Mouse (Mus musculus): ENCODE measurements at regions not wholly inside any gene's neighbourhood (a gene's known extent, or its start where the extent isn't known, plus 50 kb on each side); places are given as distances from the start of the nearest gene placed in this dataset.

DNA sequence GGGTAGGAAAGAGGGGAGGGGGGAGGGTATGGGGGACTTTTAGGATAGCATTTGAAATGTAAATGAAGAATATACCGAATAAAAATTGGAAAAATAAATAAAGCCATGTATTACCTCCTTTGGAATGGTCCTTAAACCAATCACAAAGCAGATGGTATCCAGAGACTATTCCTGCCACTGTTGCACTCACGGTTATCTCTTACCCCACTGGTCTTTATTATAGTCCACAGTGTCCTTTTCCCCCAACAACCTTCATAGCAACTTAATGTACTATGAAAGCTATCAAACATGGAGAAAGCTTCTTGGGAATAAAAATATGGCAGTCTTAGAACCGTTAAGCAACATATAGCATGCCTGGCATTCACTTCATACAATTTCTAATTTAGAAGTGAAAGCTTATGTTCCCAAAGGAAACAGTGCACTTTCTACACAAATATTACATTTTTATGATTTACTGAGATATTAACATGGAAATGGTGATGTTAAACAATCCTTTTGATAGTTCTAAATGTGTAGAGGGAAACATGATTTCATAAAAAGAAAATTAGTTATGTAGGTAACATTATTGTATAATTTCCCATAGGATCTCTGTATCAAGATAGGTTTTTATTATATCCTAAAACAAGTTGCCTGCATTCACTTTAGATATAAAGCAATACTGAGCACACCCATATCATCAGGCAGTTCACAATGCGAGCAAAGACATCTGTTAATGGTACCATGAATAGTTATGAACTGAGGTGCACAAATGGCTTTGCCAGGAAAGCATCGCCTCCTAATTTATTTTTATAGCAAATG lies 79.5 kb upstream of the Tram1l1 start:
- H3K27me3 ChIP-seq (replicated peaks): no peaks in the 10 kb centered on the region
- H3K4me3 ChIP-seq (replicated peaks in 1 of 3; ENCODE audit: low read depth in 2 of 3, low read length in 2 of 3, poor library complexity in 1 of 3): no peak overlapping the region
- H3K9ac ChIP-seq (ENCODE audit: insufficient read depth, low read depth): no peak overlapping the region
- in situ Hi-C loops (cut with MboI; ENCODE audit: low pct_ligation_motif_present, low pct_unique_long_range_greater_than_20kb, low sequenced_read_pairs) (no loop called here), dilution Hi-C loops (cut with MboI; ENCODE audit: extremely low pct_ligation_motif_present, extremely low pct_unique_long_range_greater_than_20kb, low sequenced_read_pairs) (no loop called here)
- no peaks in the 10 kb centered on the region for H3K36me3 ChIP-seq (replicated peaks in 1 of 2; ENCODE audit: control insufficient read depth in 1 of 2, insufficient read depth in 1 of 2, low read length in 1 of 2)
- peaks cover 5% of the 10 kb centered on the region for H3K9me3 ChIP-seq (replicated peaks; ENCODE audit: low read length)
- no peaks in the 10 kb centered on the region for H3K4me1 ChIP-seq (ENCODE audit: control insufficient read depth in 1 of 2, insufficient read depth in 2 of 2)
- DNase-seq (ENCODE audit: extremely low read depth): no peak
- no peaks in the 10 kb centered on the region for H3K79me2 ChIP-seq (replicated peaks; ENCODE audit: control insufficient read depth, extremely low read depth, insufficient read depth, poor library complexity, severe bottlenecking)
- no peak overlapping the region for H3K4me2 ChIP-seq (ENCODE audit: insufficient read depth, low read depth, poor library complexity, severe bottlenecking)
- TF ChIP-seq ETS1 (conservative IDR thresholded peaks at IDR 0.05; ENCODE audit: low read depth, low read length) (no peak), POLR2AphosphoS2 (IDR thresholded peaks at IDR 0.05; ENCODE audit: low read depth, low read length) (no peak), JUN (IDR thresholded peaks at IDR 0.05; ENCODE audit: insufficient read depth, low read depth, low read length) (no peak), RCOR1 (conservative IDR thresholded peaks at IDR 0.05; ENCODE audit: low read depth, low read length) (no peak), CHD2 (IDR thresholded peaks at IDR 0.05; ENCODE audit: low read length) (no peak), MAFK (IDR thresholded peaks at IDR 0.05; ENCODE audit: insufficient replicate concordance, low read length) (no peak), KAT2A (IDR thresholded peaks at IDR 0.05; ENCODE audit: insufficient replicate concordance, low read length) (no peak), CTCF (conservative IDR thresholded peaks at IDR 0.05 in 1 of 2, IDR thresholded peaks at IDR 0.05 in 1 of 2; ENCODE audit: low read depth in 2 of 2, low read length in 2 of 2) (no peak), NRF1 (IDR thresholded peaks at IDR 0.05; ENCODE audit: low read depth, low read length) (no peak), ELF1 (IDR thresholded peaks at IDR 0.05; ENCODE audit: low read depth, low read length) (no peak), JUND (conservative IDR thresholded peaks at IDR 0.05; ENCODE audit: low read depth, low read length) (no peak), E2F4 (IDR thresholded peaks at IDR 0.05; ENCODE audit: insufficient replicate concordance, low read depth, low read length) (no peak), MAZ (IDR thresholded peaks at IDR 0.05; ENCODE audit: low read depth, low read length) (no peak), EP300 (IDR thresholded peaks at IDR 0.05; ENCODE audit: low read length) (no peak), BHLHE40 (IDR thresholded peaks at IDR 0.05; ENCODE audit: low read depth, low read length) (no peak), UBTF (IDR thresholded peaks at IDR 0.05; ENCODE audit: low read depth, low read length) (no peak), POLR2A (IDR thresholded peaks at IDR 0.05; ENCODE audit: low read depth, low read length) (no peak), TBP (conservative IDR thresholded peaks at IDR 0.05; ENCODE audit: low read depth, low read length) (no peak), MEF2A (IDR thresholded peaks at IDR 0.05; ENCODE audit: borderline replicate concordance, low read depth, low read length) (no peak)
- no peak overlapping the region for H3K27ac ChIP-seq (ENCODE audit: insufficient read depth, low read depth)

DNA sequence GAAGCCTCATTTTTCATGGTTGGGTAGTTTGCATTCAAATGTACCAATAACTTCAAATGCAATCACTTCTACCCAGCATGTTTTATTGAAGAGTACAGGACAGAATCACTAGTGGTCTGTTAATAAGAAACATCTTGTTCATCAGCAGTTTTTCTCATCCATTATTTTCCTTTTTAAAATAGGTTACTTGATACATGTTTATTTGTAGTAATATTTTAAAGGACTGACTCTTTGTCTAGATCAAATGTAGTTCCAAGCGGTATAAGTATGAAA lies 79.0 kb upstream of the Tram1l1 start:
- no peak for DNase-seq (ENCODE audit: extremely low read depth)
- Histone ChIP-seq H3K4me1 (ENCODE audit: control insufficient read depth in 1 of 2, insufficient read depth in 2 of 2) (no peaks in the 10 kb centered on the region), H3K36me3 (replicated peaks in 1 of 2; ENCODE audit: control insufficient read depth in 1 of 2, insufficient read depth in 1 of 2, low read length in 1 of 2) (no peaks in the 10 kb centered on the region), H3K9ac (ENCODE audit: insufficient read depth, low read depth) (no peak overlapping the region), H3K4me3 (replicated peaks in 1 of 3; ENCODE audit: low read depth in 2 of 3, low read length in 2 of 3, poor library complexity in 1 of 3) (no peak overlapping the region), H3K4me2 (ENCODE audit: insufficient read depth, low read depth, poor library complexity, severe bottlenecking) (no peak overlapping the region), H3K79me2 (replicated peaks; ENCODE audit: control insufficient read depth, extremely low read depth, insufficient read depth, poor library complexity, severe bottlenecking) (no peaks in the 10 kb centered on the region), H3K27ac (ENCODE audit: insufficient read depth, low read depth) (no peak overlapping the region), H3K9me3 (replicated peaks; ENCODE audit: low read length) (peaks cover 5% of the 10 kb centered on the region), H3K27me3 (replicated peaks) (no peaks in the 10 kb centered on the region)
- no peak for TF ChIP-seq SIN3A (IDR thresholded peaks at IDR 0.05; ENCODE audit: low read length)
- no peak for TF ChIP-seq SMC3 (IDR thresholded peaks at IDR 0.05; ENCODE audit: low read depth, low read length)
- TF ChIP-seq JUN (IDR thresholded peaks at IDR 0.05; ENCODE audit: insufficient read depth, low read depth, low read length): no peak
- no peak for TF ChIP-seq ETS1 (conservative IDR thresholded peaks at IDR 0.05; ENCODE audit: low read depth, low read length)
- TF ChIP-seq NELFE (IDR thresholded peaks at IDR 0.05; ENCODE audit: low read depth, low read length): no peak
- TF ChIP-seq HCFC1 (IDR thresholded peaks at IDR 0.05; ENCODE audit: low read depth, low read length): no peak
- no peak for TF ChIP-seq CTCF (conservative IDR thresholded peaks at IDR 0.05 in 1 of 2, IDR thresholded peaks at IDR 0.05 in 1 of 2; ENCODE audit: low read depth in 2 of 2, low read length in 2 of 2)
- no peak for TF ChIP-seq ZMIZ1 (IDR thresholded peaks at IDR 0.05; ENCODE audit: low read depth, low read length)
- no peak for TF ChIP-seq MXI1 (IDR thresholded peaks at IDR 0.05; ENCODE audit: low read depth, low read length)
- no peak for TF ChIP-seq PAX5 (IDR thresholded peaks at IDR 0.05; ENCODE audit: low read length)
- no peak for TF ChIP-seq GABPA (IDR thresholded peaks at IDR 0.05; ENCODE audit: insufficient replicate concordance, low read depth, low read length)
- TF ChIP-seq USF1 (IDR thresholded peaks at IDR 0.05; ENCODE audit: low read depth, low read length): no peak
- TF ChIP-seq MYC (IDR thresholded peaks at IDR 0.05; ENCODE audit: low read depth, low read length): no peak
- TF ChIP-seq BHLHE40 (IDR thresholded peaks at IDR 0.05; ENCODE audit: low read depth, low read length): no peak
- no peak for TF ChIP-seq CHD1 (IDR thresholded peaks at IDR 0.05; ENCODE audit: low read depth, low read length)
- no peak for TF ChIP-seq IRF4 (IDR thresholded peaks at IDR 0.05; ENCODE audit: low read depth, low read length)
- no peak for TF ChIP-seq POLR2A (IDR thresholded peaks at IDR 0.05; ENCODE audit: low read depth, low read length)
- dilution Hi-C loops (cut with MboI; ENCODE audit: extremely low pct_ligation_motif_present, extremely low pct_unique_long_range_greater_than_20kb, low sequenced_read_pairs) (no loop called here), in situ Hi-C loops (cut with MboI; ENCODE audit: low pct_ligation_motif_present, low pct_unique_long_range_greater_than_20kb, low sequenced_read_pairs) (no loop called here)
